Mouse (Mus musculus): Measurements from ENCODE around the gene 2310039H08Rik.

Gene 2310039H08Rik

GRCm38 (mm10) chr17:46772404-46773277, at the start of gene 2310039H08Rik:
Gene 2310039H08Rik (plus strand): TSS chr17:46772635.
- peak; percentile 76 for DNase-seq

DNA sequence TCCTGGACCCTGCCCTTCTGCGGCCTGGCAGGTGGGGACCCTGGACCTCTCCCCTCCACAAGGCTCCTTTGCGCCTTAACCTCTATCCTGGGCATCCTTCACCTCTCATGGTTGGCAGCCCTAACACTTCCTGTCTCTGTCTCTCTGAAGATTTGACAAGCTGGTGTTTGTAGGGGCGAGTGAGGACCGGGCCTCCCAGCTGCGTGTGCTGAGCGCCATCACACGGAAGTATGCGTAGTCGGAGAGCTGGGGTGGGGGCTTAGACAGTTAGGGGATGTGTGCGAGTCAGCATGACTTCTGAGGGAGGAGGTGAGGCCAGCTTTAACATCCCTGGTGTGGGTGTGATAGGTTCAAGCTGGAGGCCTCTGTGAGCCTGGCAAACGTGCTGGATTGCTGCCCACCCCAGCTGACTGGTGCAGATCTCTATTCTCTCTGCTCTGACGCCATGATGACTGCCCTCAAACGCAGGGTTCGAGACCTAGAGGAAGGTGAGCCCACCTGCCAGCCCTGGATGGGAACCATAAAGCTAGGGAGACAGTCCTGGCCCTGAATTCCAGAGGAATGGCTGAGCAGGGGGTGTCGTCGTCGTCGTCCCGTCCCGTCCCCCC, 47.9 kb upstream of the 2310039H08Rik start:
- DNase-seq: no peak

- no peak for DNase-seq
Observed at GRCm38 (mm10) chr17:46725273-46725672, 47.2 kb upstream of the 2310039H08Rik start.

DNA sequence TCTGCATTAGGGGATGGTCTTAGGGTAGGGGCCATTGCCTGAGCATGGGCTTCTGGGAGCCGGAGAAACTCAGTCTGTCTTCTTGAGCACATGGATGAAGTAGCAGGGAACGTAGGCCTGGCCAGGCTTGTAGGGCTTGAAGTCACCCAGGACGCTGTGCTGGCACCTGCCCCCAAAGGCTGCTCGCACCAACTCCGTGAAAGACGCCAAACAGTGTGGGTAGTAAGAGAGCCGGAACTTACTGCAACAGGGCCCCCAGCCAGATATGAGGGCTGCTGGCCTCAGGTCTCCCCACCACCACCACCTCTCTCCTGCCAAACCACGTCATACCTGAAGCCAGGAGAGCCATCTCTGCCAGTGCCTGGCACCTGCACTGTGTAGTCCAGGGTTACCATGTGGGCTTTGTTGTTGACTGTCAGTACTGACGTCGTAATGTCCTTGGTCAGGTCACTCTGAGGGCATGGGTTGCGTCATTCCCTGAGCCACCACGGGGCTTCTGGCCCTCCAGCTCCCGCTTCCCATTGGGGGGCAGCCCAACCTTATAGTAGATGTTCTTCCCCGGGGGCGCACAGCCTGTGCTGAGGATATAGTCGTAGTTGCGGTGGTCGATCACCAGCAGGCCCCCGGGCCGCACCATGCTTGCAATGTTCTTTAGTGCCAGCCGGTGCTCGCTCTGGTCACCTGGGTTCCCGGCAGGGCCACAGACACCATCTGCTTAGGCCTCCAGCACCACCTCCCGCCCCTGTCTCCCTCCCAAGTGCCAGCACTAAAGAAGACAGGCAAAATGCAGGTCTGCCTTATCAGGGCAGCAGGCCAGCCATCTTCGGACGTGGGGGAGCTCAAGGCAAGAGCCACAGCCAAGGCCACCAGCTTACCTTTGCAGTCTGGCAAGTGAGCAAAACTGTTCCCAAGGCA, 46.4 kb upstream of the 2310039H08Rik start:
- DNase-seq: no peak

DNA sequence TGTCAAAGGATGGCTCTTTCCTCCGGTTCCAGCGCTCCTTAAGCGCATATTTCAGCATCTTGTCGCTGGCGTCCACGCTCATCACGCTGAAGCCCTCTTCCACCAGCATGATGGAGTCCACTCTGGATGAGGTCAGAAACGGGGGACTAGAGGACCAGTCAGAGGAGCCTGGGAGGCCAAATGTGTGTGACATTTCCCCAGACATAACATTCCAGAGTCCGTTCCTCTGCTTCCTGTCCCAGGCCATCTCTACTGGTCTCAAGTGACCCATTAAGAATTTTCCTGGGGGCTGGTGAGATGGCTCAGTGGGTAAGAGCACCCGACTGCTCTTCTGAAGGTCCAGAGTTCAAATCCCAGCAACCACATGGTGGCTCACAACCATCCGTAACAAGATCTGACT, 45.2 kb upstream of the 2310039H08Rik start:
- DNase-seq: no peak

GRCm38 (mm10) chr17:46728021-46728420, 44.4 kb upstream of the 2310039H08Rik start:
- peak; percentile 42 for DNase-seq

DNA sequence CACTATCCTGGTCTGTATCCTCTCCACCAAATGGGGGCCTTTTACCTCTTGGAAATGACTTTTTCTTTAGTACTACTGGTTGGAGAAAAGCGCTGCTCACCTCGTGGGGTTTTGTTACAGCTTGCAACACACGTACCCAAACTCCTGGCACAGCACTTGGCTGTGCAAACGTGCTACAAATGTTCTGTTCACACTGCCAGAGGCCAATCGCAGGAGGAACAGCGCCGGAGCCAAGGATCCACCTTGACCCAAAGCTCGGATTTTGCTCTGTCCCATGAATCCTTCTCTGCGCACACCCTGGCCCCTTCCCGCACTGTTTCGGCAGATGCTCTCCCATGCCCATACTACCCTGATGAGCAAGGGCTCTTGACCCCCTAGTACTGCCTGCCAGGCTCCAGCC, 43.9 kb upstream of the 2310039H08Rik start:
- DNase-seq: no peak

DNA sequence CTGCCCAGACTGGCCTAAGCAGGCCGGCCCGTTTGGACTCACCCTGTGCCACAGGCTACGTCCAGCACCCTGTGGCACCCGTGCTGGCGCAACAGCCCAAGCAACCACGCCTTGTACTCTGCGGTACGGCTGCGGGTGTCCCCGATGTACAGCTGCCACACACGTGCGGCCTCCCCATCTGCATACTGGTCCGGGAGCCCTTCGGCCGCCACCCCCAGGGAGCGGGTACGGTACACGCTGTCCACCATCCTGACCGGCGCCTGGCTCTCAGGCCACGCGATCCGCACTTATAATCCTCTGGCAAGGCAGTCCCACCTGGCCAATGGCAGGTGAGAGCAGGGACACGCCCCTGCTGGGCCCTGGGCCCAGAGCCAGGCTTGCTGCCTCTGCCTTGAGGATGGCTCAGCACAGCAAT, 43.5 kb upstream of the 2310039H08Rik start, which contains the start of gene Gnmt:
Gnmt (minus strand) TSS at position 265 of the 415 bp plus-strand sequence.
- no peak for DNase-seq

DNA sequence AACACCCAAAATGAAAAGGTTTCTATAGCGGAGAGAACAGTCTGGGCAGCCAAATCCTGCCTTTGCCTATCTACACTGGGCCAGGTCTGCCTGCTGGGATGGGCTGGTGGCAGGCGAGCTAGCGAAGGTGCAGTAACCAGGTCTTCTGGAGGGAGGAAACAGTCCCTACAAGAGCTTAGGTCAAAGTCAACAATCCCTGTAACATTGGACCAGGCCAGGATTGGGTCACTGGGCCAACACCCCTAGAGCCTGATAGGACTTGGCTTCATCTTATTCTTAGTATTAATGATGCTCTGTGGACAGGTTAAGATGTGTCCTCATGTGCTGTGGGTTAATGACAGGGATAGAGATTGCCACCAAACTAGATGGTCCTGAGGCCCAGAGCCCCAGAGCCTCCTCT, 38.4 kb upstream of the 2310039H08Rik start:
- DNase-seq: no peak

DNA sequence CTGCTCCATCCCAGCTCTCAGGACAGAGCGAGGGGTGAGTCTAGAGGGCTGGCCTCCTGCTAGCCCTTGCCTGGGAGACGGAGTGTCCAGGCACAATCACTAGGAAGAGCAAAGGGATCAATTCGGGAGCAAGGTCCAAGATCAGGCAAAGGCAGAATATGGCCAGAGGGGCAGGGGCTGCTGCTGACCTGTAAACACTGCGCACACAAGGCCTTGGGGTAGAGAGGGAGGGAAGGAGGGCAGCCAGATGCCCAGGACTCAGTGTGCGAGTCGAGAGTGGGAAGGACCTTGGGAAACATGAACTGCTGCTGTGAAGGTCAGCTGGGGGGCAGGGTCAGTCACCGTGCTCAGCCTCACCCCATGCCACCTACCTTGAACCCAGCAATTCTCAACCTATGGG, 37.1 kb upstream of the 2310039H08Rik start:
- no peak for DNase-seq

DNA sequence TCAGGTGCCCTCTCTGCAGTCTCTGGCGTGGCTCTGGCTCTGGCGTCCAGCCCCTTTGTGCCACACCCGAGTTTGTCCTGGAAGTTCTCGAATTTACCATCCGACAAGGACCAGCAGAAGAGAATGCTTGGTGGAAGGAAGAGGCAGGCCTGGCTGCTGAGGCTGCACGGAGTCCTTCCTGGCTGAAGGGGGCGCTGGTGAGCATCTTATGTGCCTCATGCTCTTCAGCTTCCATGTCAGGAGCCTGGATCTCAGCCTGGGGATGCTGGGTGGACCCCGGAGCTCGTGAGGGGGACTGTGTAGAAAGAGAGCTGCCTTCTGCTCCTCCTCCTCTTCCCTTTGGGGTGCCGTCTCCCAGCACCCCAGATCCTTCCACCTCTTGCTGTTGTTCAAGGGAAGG, 36.3 kb upstream of the 2310039H08Rik start:
- DNase-seq: peak; percentile 44

DNA sequence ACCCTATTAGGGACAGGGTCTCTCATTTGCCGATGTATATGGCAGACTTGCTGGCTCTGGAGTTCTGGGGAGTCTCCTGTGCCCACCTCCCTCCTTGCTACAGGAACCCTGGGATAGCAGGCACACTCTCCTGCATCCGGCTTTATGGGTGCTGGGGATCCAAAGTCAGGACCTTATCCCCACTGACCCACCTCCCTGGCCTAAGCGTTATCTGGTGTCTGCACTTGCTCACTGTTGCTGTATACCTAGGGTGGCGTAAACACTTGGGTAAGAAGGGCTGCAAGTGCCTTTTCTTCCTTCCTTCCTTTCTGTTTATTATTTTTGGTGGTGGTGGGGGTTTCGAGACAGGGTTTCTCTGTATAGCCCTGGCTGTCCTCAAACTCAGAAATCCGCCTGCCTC, 31.1 kb upstream of the 2310039H08Rik start:
- DNase-seq: no peak

DNA sequence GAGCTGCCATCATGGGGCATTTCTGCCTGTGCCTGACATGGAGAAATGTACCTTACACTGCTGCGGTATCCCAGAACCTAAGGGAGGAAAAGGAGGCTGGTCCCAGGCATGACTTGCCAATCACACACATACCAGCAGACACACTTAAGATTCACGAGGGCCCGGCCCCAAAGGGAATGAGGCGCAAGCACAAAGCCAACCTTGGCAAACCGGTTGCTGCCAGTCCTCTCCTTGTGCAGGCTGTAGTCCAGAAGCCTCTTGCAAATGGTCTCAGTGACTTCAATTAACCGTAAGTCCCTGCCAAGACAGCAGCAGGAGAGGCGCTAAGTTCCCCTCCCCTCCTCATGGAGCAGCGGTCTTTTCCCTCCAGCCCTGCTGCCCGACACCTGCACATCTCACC, 29.4 kb upstream of the 2310039H08Rik start:
- DNase-seq: no peak

- no peak for DNase-seq
Observed at GRCm38 (mm10) chr17:46745506-46745905, 26.9 kb upstream of the 2310039H08Rik start.

- no peak for DNase-seq
Observed at GRCm38 (mm10) chr17:46747234-46747633, 25.2 kb upstream of the 2310039H08Rik start.

GRCm38 (mm10) chr17:46747806-46748205, 24.6 kb upstream of the 2310039H08Rik start:
- no peak for DNase-seq

GRCm38 (mm10) chr17:46749282-46749681, 23.2 kb upstream of the 2310039H08Rik start:
- no peak for DNase-seq

DNA sequence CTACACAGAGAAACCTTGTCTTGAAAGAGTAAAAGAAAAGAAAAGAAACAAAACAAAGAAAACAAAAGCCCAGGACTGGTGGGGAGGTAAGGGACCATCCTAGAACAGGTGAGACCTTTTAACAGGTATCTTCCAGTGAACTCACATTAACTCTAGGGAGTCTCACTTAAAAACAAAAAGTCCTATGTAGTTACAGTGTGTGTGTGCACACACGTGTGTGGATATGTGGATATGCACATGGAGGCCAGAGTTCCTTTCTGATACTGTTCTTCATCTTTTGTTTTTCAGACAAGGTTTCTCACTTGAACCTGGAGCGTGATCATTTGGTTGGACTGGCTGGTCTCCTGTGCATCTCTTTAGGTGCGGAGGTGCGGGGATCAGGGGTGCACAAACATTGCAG, 21.9 kb upstream of the 2310039H08Rik start:
- DNase-seq: no peak

GRCm38 (mm10) chr17:46751056-46751793, 21.2 kb upstream of the 2310039H08Rik start:
- DNase-seq: no peak

- DNase-seq: peak; percentile 99
Observed at GRCm38 (mm10) chr17:46751794-46752556, 20.5 kb upstream of the 2310039H08Rik start, which contains the start of gene Cnpy3. Gene Cnpy3 (minus strand): TSS chr17:46752214.

- no peak for DNase-seq
Observed at GRCm38 (mm10) chr17:46758753-46759152, 13.7 kb upstream of the 2310039H08Rik start.

Measured in right cerebral cortex, postnatal 14 days (tissue).